Mouse (Mus musculus): ENCODE measurements around the gene Tmprss15. TPM values are rescaled to one million over a fixed set of nuclear protein-coding genes. Genes with fewer than 3 reads are reported as not detected.
A peak's percentile ranks its signal among the peaks of the same experiment; 100 is the strongest.

The Tmprss15 gene
- polyA plus RNA-seq, 1 experiment from 2014 or later: 4.7 TPM

DNA sequence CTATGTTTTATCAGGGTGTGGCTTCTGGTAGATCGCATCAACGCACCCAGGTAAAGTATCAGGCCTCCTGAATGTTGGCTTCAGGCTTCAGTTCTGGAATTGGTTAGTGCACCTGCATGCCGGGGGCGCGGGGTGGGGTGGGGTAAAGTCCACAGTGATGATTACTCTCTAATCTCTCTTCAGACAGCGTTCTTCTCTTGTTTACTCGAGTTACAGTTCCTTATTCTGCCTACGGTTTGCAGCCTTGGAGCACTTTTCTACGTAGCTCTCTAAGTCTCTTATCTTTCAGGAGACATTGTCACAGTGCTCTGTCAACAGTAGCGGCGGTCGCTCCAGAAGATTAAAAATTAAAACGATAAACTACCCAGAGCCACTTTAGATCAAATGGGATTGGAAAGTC lies 116.8 kb downstream of the Tmprss15 start:
- no peaks in the 10 kb centered on the region for H3K27me3 ChIP-seq (replicated peaks; ENCODE audit: control insufficient read depth, insufficient read depth, low read length)
- H3K27ac ChIP-seq (ENCODE audit: low read depth, low read length): no peak overlapping the region
- WGBS: 36% methylated on average over 13 of the region's 13 CpGs
- peak; percentile 94 for ATAC-seq
- peak overlapping the region; percentile 48 for H3K4me2 ChIP-seq (replicated peaks; ENCODE audit: low read depth)
- no peaks in the 10 kb centered on the region for H3K36me3 ChIP-seq (ENCODE audit: control insufficient read depth, insufficient read depth)
- no peak for TF ChIP-seq CTCF (IDR thresholded peaks at IDR 0.05; ENCODE audit: low read depth)
- no peak overlapping the region for H3K9ac ChIP-seq (ENCODE audit: low read depth, low read length)
- H3K4me1 ChIP-seq (replicated peaks; ENCODE audit: control insufficient read depth, insufficient read depth, low read length): no peaks in the 10 kb centered on the region
- H3K9me3 ChIP-seq (ENCODE audit: control insufficient read depth): no peaks in the 10 kb centered on the region
- no peak overlapping the region for H3K4me3 ChIP-seq (ENCODE audit: low read depth, low read length)

DNA sequence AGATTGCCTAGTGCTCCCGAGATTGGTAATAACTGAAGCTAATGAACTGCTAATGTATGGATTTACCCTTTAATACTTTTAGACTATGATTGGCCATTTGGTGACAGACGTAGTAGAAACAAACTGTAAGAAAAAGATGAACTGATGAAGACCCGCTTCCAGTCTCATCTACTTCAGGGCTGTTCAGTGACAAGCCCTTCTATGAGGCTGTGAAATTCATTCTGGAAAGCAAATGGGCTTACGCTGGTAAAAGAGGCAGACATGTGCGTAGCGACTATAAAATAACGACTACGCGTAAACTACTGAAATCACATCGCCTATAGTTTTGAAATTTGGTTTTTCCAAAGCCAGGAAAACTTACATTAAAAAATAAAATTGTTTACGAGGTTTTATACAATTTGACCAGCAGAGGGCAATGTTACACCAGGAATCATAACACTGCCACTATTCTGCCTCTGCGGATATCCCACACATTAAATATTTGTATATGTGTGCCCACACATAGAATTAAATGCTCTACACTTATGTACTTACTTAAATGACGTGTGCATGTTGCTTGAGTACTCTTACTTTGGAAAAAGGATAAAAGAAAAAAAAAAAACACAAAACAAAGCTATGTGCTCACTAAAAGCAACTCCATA lies 121.7 kb downstream of the Tmprss15 start:
- H3K4me3 ChIP-seq (ENCODE audit: low read depth, low read length): no peak overlapping the region
- no peak overlapping the region for H3K27ac ChIP-seq (ENCODE audit: low read depth, low read length)
- no peaks in the 10 kb centered on the region for H3K27me3 ChIP-seq (replicated peaks; ENCODE audit: control insufficient read depth, insufficient read depth, low read length)
- no peak overlapping the region for H3K9ac ChIP-seq (ENCODE audit: low read depth, low read length)
- H3K4me1 ChIP-seq (replicated peaks; ENCODE audit: control insufficient read depth, insufficient read depth, low read length): no peaks in the 10 kb centered on the region
- H3K9me3 ChIP-seq (ENCODE audit: control insufficient read depth): no peaks in the 10 kb centered on the region
- H3K36me3 ChIP-seq (ENCODE audit: control insufficient read depth, insufficient read depth): no peaks in the 10 kb centered on the region
- peak; percentile 43; the same call in 1 of the 2 replicates for ATAC-seq
- WGBS: 28% methylated on average over 13 of the region's 13 CpGs
- TF ChIP-seq CTCF (IDR thresholded peaks at IDR 0.05; ENCODE audit: low read depth): peak; percentile 73
- H3K4me2 ChIP-seq (replicated peaks; ENCODE audit: low read depth): no peak overlapping the region

DNA sequence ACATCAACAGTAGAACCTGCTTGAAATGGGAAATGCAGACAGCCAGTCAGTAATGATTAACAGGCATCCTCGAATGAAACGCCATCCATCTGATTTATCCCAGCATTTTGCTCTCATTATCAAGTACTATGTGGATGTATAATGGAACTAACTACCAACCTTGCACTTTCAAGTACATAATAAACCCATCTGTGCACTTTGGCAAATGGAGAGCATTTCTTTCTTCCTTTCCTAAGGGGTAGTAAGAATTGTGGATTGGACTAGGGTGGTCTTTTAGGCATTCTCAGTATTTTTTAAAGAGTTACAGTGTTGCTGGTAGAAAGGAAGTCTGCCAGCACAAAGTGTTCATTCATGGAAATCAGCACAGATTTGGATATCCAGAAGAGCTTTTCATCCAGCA lies 133.5 kb downstream of the Tmprss15 start:
- H3K4me2 ChIP-seq (replicated peaks; ENCODE audit: low read depth): no peak overlapping the region
- no peaks in the 10 kb centered on the region for H3K9me3 ChIP-seq (ENCODE audit: control insufficient read depth)
- no peaks in the 10 kb centered on the region for H3K4me1 ChIP-seq (replicated peaks; ENCODE audit: control insufficient read depth, insufficient read depth, low read length)
- H3K27ac ChIP-seq (ENCODE audit: low read depth, low read length): no peak overlapping the region
- H3K27me3 ChIP-seq (replicated peaks; ENCODE audit: control insufficient read depth, insufficient read depth, low read length): no peaks in the 10 kb centered on the region
- 49% methylated on average over 2 of the region's 2 CpGs for WGBS
- no peak for TF ChIP-seq CTCF (IDR thresholded peaks at IDR 0.05; ENCODE audit: low read depth)
- no peaks in the 10 kb centered on the region for H3K36me3 ChIP-seq (ENCODE audit: control insufficient read depth, insufficient read depth)
- no peak for ATAC-seq
- H3K9ac ChIP-seq (ENCODE audit: low read depth, low read length): no peak overlapping the region
- no peak overlapping the region for H3K4me3 ChIP-seq (ENCODE audit: low read depth, low read length)

DNA sequence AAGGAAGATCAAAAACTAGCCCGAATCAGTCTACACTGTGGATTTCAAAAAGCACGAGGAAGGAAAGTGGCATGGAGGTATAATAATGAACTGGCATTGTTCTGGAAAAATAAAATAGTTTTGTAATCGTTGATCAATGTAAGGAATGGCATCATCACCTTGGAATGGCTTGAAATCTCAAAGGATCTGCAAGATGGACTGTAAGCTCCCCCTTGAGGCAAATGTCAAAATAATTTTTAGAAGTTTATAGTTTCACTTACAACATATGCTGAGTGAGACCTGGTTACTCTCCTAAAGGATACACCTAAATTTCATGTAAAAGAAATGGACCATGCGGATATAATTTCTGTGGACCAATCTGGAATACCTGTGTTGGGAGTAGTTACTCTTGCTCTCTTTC lies 140.5 kb downstream of the Tmprss15 start:
- ATAC-seq: no peak
- H3K9me3 ChIP-seq (ENCODE audit: control insufficient read depth): no peaks in the 10 kb centered on the region
- H3K4me1 ChIP-seq (replicated peaks; ENCODE audit: control insufficient read depth, insufficient read depth, low read length): no peaks in the 10 kb centered on the region
- H3K9ac ChIP-seq (ENCODE audit: low read depth, low read length): no peak overlapping the region
- no peak overlapping the region for H3K4me3 ChIP-seq (ENCODE audit: low read depth, low read length)
- TF ChIP-seq CTCF (IDR thresholded peaks at IDR 0.05; ENCODE audit: low read depth): peak; percentile 61
- no peaks in the 10 kb centered on the region for H3K27me3 ChIP-seq (replicated peaks; ENCODE audit: control insufficient read depth, insufficient read depth, low read length)
- H3K27ac ChIP-seq (ENCODE audit: low read depth, low read length): no peak overlapping the region
- H3K36me3 ChIP-seq (ENCODE audit: control insufficient read depth, insufficient read depth): no peaks in the 10 kb centered on the region
- H3K4me2 ChIP-seq (replicated peaks; ENCODE audit: low read depth): no peak overlapping the region
- 74% methylated on average over 4 of the region's 4 CpGs for WGBS

DNA sequence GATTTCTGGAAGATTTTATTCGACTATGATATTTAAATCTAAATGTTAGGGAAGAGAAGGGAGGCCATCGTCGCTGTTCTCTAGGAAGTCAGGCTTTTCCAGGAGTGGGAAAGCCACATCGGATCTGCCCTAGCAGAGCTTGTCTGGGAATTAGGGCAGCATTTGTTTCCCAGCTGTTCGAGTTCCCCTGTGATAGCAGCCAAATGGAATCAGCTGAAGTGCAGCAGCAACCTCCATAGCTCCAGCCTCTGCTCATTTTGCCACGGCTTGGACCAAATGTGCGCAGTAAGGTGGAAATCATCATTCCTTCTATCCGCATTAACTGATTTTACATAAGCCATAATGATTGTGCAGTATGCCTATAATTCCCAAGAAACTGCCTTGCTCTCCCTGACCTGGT lies 153.1 kb downstream of the Tmprss15 start:
- no peak for ATAC-seq
- H3K9me3 ChIP-seq (ENCODE audit: control insufficient read depth): no peaks in the 10 kb centered on the region
- WGBS: 67% methylated on average over 8 of the region's 8 CpGs
- no peak for TF ChIP-seq CTCF (IDR thresholded peaks at IDR 0.05; ENCODE audit: low read depth)
- no peak overlapping the region for H3K4me2 ChIP-seq (replicated peaks; ENCODE audit: low read depth)
- H3K9ac ChIP-seq (ENCODE audit: low read depth, low read length): no peak overlapping the region
- no peak overlapping the region for H3K4me3 ChIP-seq (ENCODE audit: low read depth, low read length)
- H3K27ac ChIP-seq (ENCODE audit: low read depth, low read length): no peak overlapping the region
- H3K36me3 ChIP-seq (ENCODE audit: control insufficient read depth, insufficient read depth): no peaks in the 10 kb centered on the region
- H3K27me3 ChIP-seq (replicated peaks; ENCODE audit: control insufficient read depth, insufficient read depth, low read length): no peaks in the 10 kb centered on the region
- H3K4me1 ChIP-seq (replicated peaks; ENCODE audit: control insufficient read depth, insufficient read depth, low read length): no peaks in the 10 kb centered on the region

DNA sequence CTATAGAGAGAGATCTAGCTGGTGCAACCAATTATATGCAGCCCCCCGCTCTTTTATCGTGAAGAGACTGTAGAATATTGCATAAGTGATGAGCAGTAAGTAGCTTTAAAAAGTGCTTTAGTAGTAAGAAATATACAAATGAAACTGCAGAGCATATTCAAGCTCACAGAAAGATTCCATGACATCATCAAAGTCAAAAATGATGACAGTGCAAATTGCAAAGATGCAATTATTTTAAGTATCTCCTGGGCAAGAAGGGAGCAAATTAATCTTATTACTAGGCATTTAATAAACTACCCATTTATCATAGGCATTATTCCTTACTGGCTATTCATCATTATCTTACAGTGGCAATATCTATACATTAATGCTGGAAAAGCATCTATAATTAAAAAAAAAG lies 156.6 kb downstream of the Tmprss15 start:
- no peak overlapping the region for H3K9ac ChIP-seq (ENCODE audit: low read depth, low read length)
- no peak for ATAC-seq
- no peaks in the 10 kb centered on the region for H3K36me3 ChIP-seq (ENCODE audit: control insufficient read depth, insufficient read depth)
- no peaks in the 10 kb centered on the region for H3K9me3 ChIP-seq (ENCODE audit: control insufficient read depth)
- 92% methylated on average over 2 of the region's 2 CpGs for WGBS
- no peak for TF ChIP-seq CTCF (IDR thresholded peaks at IDR 0.05; ENCODE audit: low read depth)
- no peak overlapping the region for H3K4me2 ChIP-seq (replicated peaks; ENCODE audit: low read depth)
- H3K27ac ChIP-seq (ENCODE audit: low read depth, low read length): no peak overlapping the region
- H3K4me1 ChIP-seq (replicated peaks; ENCODE audit: control insufficient read depth, insufficient read depth, low read length): no peaks in the 10 kb centered on the region
- no peak overlapping the region for H3K4me3 ChIP-seq (ENCODE audit: low read depth, low read length)
- no peaks in the 10 kb centered on the region for H3K27me3 ChIP-seq (replicated peaks; ENCODE audit: control insufficient read depth, insufficient read depth, low read length)

Measured in intestine, postnatal 0 days (tissue).